In the genomic region with DNA sequence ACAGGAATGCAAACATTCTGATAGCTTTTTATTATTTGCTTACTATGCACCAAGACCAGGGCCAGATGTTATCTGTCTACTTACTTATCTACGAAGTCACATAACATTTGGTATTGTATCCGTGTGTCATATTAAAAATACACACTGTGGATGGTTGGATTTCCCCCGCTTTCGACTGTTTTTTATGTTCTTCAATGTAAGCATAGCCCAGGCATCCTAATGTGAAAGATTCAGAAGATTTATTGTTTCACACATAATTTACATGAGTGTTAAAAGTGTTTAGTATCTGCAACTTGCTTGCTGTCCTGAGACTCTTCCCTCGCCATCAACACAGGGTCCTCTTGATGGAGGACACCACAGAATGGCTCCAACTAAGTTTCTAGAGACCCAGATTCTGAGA, we compare ENCODE assay signal across 16 mouse cellular contexts. TPM values are rescaled to one million over a fixed set of nuclear protein-coding genes. Genes with fewer than 3 reads are reported as not detected.
A peak's percentile ranks its signal among the peaks of the same experiment; 100 is the strongest.
DNase-seq lines count a peak whose midpoint lies in the region; ATAC-seq and TF ChIP-seq lines count a peak whose summit lies in the region.
"Had no signal": no experiment of that assay in that cellular context is flagged by ENCODE, and none has a peak within 500 bp of the region (broad histone marks: within the 10 kb centered on the region; RNA-seq: fewer than 3 reads in every experiment).

No protein-coding gene starts in this region.

- ATAC-seq in heart, postnatal 0 days (ENCODE audit: insufficient read depth, low read depth), result no peak
- ATAC-seq in midbrain, embryonic 12.5 days (ENCODE audit: low FRiP score, low read depth), result no peak
- no peak for ATAC-seq in midbrain, postnatal 0 days (ENCODE audit: low FRiP score)
- ATAC-seq in intestine, embryonic 15.5 days, result no peak
- no peak for ATAC-seq in neural tube, embryonic 13.5 days (ENCODE audit: low read depth)

- no peak overlapping the region for H3K27ac ChIP-seq in heart, postnatal 0 days (ENCODE audit: low read depth)
- H3K27ac ChIP-seq in midbrain, embryonic 12.5 days (replicated peaks), result no peak overlapping the region
- no peak overlapping the region for H3K27ac ChIP-seq in midbrain, postnatal 0 days (ENCODE audit: low read depth, low read length)
- H3K27ac ChIP-seq in intestine, embryonic 15.5 days, result no peak overlapping the region
- no peak overlapping the region for H3K27ac ChIP-seq in neural tube, embryonic 13.5 days (replicated peaks)
- H3K27ac ChIP-seq: embryonic facial prominence, embryonic 13.5 days; kidney, embryonic 15.5 days; layer of hippocampus, adult 2 months; left cerebral cortex, adult 2 months; limb, embryonic 13.5 days had no signal

- TF ChIP-seq CTCF in heart, postnatal 0 days (IDR thresholded peaks at IDR 0.05; ENCODE audit: low read depth), result no peak
- no peak for TF ChIP-seq CTCF in midbrain, postnatal 0 days (IDR thresholded peaks at IDR 0.05)

- H3K9me3 ChIP-seq in heart, postnatal 0 days (replicated peaks; ENCODE audit: control insufficient read depth, low read length), result no peaks in the 10 kb centered on the region
- H3K9me3 ChIP-seq in midbrain, embryonic 12.5 days, result no peaks in the 10 kb centered on the region
- H3K9me3 ChIP-seq in midbrain, postnatal 0 days (ENCODE audit: low read length), result no peaks in the 10 kb centered on the region
- no peaks in the 10 kb centered on the region for H3K9me3 ChIP-seq in intestine, embryonic 15.5 days
- no peaks in the 10 kb centered on the region for H3K9me3 ChIP-seq in neural tube, embryonic 13.5 days
- H3K9me3 ChIP-seq: embryonic facial prominence, embryonic 13.5 days; kidney, embryonic 15.5 days; limb, embryonic 13.5 days had no signal

- WGBS in heart, postnatal 0 days, result 66% methylated on average over 5 of the region's 5 CpGs
- 91% methylated on average over 5 of the region's 5 CpGs for WGBS in midbrain, embryonic 12.5 days
- WGBS in midbrain, postnatal 0 days, result 94% methylated on average over 5 of the region's 5 CpGs
- WGBS in intestine, embryonic 15.5 days, result 47% methylated on average over 5 of the region's 5 CpGs
- 81% methylated on average over 5 of the region's 5 CpGs for WGBS in neural tube, embryonic 13.5 days

- peak overlapping the region; percentile 13; the same call in 1 of the 2 replicates for H3K4me2 ChIP-seq in heart, postnatal 0 days (ENCODE audit: low read depth, low read length)
- peak overlapping the region; percentile 15; the same call in 1 of the 2 replicates for H3K4me2 ChIP-seq in midbrain, embryonic 12.5 days (replicated peaks)
- H3K4me2 ChIP-seq in midbrain, postnatal 0 days (ENCODE audit: low read depth, low read length, poor library complexity, severe bottlenecking), result no peak overlapping the region
- H3K4me2 ChIP-seq in intestine, embryonic 15.5 days (replicated peaks), result peak overlapping the region; percentile 15; the same call in 1 of the 2 replicates
- H3K4me2 ChIP-seq in neural tube, embryonic 13.5 days, result peak overlapping the region; percentile 42
- H3K4me2 ChIP-seq: embryonic facial prominence, embryonic 13.5 days; kidney, embryonic 15.5 days; limb, embryonic 13.5 days had no signal

- no peak for TF ChIP-seq EP300 in heart, postnatal 0 days (IDR thresholded peaks at IDR 0.05; ENCODE audit: low read depth)

- H3K4me1 ChIP-seq in heart, postnatal 0 days (ENCODE audit: control insufficient read depth, insufficient read depth), result no peaks in the 10 kb centered on the region
- peaks cover 16% of the 10 kb centered on the region for H3K4me1 ChIP-seq in midbrain, embryonic 12.5 days
- H3K4me1 ChIP-seq in midbrain, postnatal 0 days (ENCODE audit: insufficient read depth, low read length), result no peaks in the 10 kb centered on the region
- H3K4me1 ChIP-seq in intestine, embryonic 15.5 days (replicated peaks), result peaks cover 11% of the 10 kb centered on the region
- peaks cover 12% of the 10 kb centered on the region for H3K4me1 ChIP-seq in neural tube, embryonic 13.5 days (replicated peaks)
- H3K4me1 ChIP-seq: megakaryocyte, embryonic 14.5 days had no signal

- H3K36me3 ChIP-seq in heart, postnatal 0 days (replicated peaks; ENCODE audit: control insufficient read depth, insufficient read depth, low read length), result no peaks in the 10 kb centered on the region
- no peaks in the 10 kb centered on the region for H3K36me3 ChIP-seq in midbrain, embryonic 12.5 days
- no peaks in the 10 kb centered on the region for H3K36me3 ChIP-seq in midbrain, postnatal 0 days (ENCODE audit: insufficient read depth, low read length)
- no peaks in the 10 kb centered on the region for H3K36me3 ChIP-seq in intestine, embryonic 15.5 days
- no peaks in the 10 kb centered on the region for H3K36me3 ChIP-seq in neural tube, embryonic 13.5 days
- H3K36me3 ChIP-seq: embryonic facial prominence, embryonic 13.5 days; kidney, embryonic 15.5 days; limb, embryonic 13.5 days had no signal

- DNase-seq in heart, postnatal 0 days (ENCODE audit: low spot score), result no peak
- no peak for DNase-seq in heart, adult 18-20 months
- no peak for DNase-seq in midbrain, postnatal 0 days (ENCODE audit: low spot score)
- DNase-seq in thymus, postnatal 25 days, result no peak
- DNase-seq: adrenal gland, postnatal 14 days; cerebellum, adult 2 months; gastrocnemius, postnatal 14 days had no signal

- H3K9ac ChIP-seq in heart, postnatal 0 days (replicated peaks; ENCODE audit: low read depth, low read length), result no peak overlapping the region
- no peak overlapping the region for H3K9ac ChIP-seq in midbrain, embryonic 12.5 days (replicated peaks)
- H3K9ac ChIP-seq in midbrain, postnatal 0 days (replicated peaks; ENCODE audit: low read length, poor library complexity, severe bottlenecking), result no peak overlapping the region
- H3K9ac ChIP-seq in intestine, embryonic 15.5 days, result no peak overlapping the region
- no peak overlapping the region for H3K9ac ChIP-seq in neural tube, embryonic 13.5 days
- H3K9ac ChIP-seq: embryonic facial prominence, embryonic 13.5 days; kidney, embryonic 15.5 days; limb, embryonic 13.5 days had no signal

- no peaks in the 10 kb centered on the region for H3K27me3 ChIP-seq in heart, postnatal 0 days (ENCODE audit: control insufficient read depth, insufficient read depth, low read length)
- H3K27me3 ChIP-seq in midbrain, embryonic 12.5 days, result no peaks in the 10 kb centered on the region
- H3K27me3 ChIP-seq in midbrain, postnatal 0 days (ENCODE audit: insufficient read depth, low read length), result no peaks in the 10 kb centered on the region
- no peaks in the 10 kb centered on the region for H3K27me3 ChIP-seq in intestine, embryonic 15.5 days (replicated peaks)
- no peaks in the 10 kb centered on the region for H3K27me3 ChIP-seq in neural tube, embryonic 13.5 days

- H3K4me3 ChIP-seq in heart, postnatal 0 days (ENCODE audit: low read depth, low read length), result no peak overlapping the region
- no peak overlapping the region for H3K4me3 ChIP-seq in midbrain, embryonic 12.5 days
- H3K4me3 ChIP-seq in midbrain, postnatal 0 days (ENCODE audit: low read depth, low read length), result no peak overlapping the region
- no peak overlapping the region for H3K4me3 ChIP-seq in intestine, embryonic 15.5 days (replicated peaks)
- H3K4me3 ChIP-seq in neural tube, embryonic 13.5 days, result peak overlapping the region; percentile 5; the same call in 1 of the 2 replicates
- H3K4me3 ChIP-seq: embryonic facial prominence, embryonic 13.5 days; kidney, embryonic 15.5 days; layer of hippocampus, adult 2 months; left cerebral cortex, adult 2 months; limb, embryonic 13.5 days; megakaryocyte, embryonic 14.5 days had no signal

RNA-seq across cellular contexts. Expression of a gene that starts 5.3 kb away (rescaled TPM):
- 63.6 and 72.5 TPM in 2 replicates for total RNA-seq in heart, postnatal 0 days (2014; rRNA removed; ENCODE audit: low replicate concordance)
- 55.4 and 61.8 TPM in 2 replicates for polyA plus RNA-seq in heart, postnatal 0 days (2015; fragmentation: Nextera tagmentation; extraction: Ambion mirVana)
- 10 to 100 TPM; 14.2 to 17.4 TPM for total RNA-seq in heart, adult 18-20 months (2021)
- polyA plus RNA-seq in midbrain, embryonic 12.5 days (2016; fragmentation: Nextera tagmentation; extraction: Ambion mirVana), result 97.8 and 106 TPM in 2 replicates
- total RNA-seq in midbrain, postnatal 0 days (2014; rRNA removed), result 151 and 174 TPM in 2 replicates
- polyA plus RNA-seq in midbrain, postnatal 0 days (2015; fragmentation: Nextera tagmentation; extraction: Ambion mirVana), result 122 and 134 TPM in 2 replicates
- 136 and 159 TPM in 2 replicates for polyA plus RNA-seq in intestine, embryonic 15.5 days (2015; fragmentation: Nextera tagmentation; extraction: Ambion mirVana)
- 152 and 160 TPM in 2 replicates for polyA plus RNA-seq in neural tube, embryonic 13.5 days (2015; fragmentation: Nextera tagmentation; extraction: Ambion mirVana)
